Mouse (Mus musculus) frontal cortex, postnatal 14 days (tissue): ENCODE measurements around the gene Arhgap36.

Experiments
- DNase-seq, 2 experiments: peaks; one replicate each; pipeline ENCODE4 v3.0.0; 2022; ENCODE audit warnings: low spot score in 2 of 2

The Arhgap36 gene

DNA sequence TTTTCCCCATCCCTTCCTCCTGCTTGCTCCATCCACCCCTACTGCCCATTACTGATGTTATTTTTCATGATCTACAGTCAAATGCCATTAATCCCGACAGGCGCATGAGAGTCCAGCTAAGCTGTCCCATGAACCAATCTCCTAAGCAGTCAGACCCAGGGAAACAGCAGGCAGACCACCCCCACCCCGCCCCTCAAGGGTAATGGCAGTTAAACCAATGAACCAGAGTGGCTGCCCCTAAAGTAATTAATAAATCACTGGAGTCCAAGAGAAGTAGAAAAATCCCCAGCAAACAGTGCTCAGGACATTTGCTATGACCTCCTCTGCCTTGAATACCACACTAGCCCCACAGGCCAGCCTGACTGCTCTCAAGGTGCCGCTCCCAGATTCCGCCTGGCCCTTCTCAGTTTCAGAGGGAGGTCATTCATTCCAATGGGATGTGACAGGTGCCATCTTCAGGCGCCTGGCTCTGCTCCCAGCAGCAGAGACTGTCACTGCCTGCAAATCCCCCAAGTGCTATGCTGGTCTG lies at the start of gene Arhgap36:
Arhgap36 (plus strand) TSS at position 504 of the 529 bp plus-strand sequence.
- DNase-seq: no peak

DNA sequence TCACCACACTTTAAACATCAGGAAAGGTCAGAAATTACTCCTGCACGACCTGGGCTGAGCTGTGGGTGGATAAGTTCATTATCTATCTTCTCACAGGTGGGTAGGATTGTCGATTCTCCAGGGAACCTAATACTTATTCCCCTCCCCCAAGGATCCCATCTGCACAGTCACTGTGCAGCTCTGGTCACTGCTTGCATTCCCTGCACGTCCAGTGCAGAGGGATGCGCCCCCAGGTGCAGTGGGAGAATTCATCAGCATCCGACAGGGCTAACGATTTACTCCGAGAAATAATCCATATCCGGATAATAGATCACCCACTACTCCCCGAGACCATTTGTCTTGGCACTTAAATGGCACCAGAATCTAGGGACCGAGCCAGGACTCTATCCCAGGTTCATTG lies 6.0 kb upstream of the Arhgap36 start:
- no peak for DNase-seq

DNA sequence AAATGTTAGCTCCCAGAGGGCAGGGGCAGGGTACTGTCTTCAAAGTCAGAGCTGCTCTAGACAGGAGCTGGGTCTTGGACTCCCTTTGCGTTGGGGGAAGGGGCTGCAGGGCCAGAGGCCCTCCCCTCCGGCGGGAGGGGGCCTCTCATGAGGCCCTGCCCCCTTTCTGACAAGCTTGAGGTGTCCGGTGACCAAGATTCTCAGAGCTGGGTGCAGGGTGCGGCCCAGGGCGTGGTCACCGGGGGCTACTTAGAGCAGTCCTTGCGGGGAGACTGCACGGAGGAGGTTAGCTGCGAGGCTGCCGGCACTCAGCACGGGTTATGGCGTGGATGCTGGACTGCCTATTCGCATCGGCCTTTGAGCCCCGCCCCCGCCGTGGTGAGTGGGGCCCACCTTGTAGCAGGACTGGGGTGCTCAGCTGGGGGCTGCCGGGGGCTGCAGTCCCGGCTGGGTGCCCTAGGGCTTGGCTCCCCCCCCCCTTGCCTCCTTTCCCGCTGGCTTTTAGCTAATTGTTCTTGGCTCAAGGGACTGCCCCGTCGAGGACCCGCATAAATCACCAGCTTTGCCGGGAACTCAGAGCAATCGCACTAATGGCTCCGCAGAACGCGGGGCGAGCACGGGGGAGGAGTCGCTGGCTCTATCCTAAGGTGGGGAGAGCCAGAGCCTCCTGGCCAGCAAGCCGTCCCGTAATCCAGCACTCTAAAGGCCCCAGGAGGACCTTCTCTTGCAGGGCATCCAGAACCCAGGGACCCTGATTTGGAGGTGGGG lies 6.7 kb downstream of the Arhgap36 start:
- DNase-seq: no peak

DNA sequence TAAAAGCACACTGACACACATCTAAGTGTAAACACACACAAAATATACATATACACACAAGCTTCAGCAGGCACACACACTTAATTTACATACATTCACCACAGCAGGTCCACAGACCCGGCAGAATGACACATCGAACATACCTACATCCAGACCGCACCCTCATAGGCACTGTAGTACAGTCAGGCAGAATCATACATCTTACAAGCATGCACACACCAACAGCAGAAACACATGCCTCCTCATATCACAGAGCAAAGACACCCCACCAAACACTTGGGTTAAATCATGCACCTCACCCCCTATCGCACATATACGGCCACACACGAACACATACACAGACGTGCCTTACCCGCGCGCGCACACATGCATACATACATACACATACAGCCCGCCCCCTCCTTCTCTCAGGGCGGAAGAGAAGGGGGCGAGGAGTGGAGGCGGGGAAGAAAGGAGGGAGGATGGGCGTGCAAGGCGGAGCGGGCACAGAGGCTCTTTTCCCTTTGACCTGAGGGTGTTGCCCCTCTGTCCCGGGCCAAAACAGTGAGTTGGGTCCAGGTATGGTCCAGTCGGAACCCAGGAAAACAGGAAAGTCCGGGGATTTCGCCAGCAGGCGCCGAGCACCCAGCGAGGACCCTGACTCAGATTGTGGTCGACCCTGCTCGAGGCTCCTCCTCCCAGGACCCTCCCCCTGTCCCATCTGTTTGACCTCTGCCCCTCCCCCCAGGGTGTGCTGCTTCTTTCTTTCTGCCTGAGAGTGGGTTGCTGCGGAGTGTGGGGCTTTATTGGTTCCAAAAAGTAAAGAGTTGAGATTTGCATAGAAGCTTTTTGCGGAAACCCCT lies 16.4 kb downstream of the Arhgap36 start:
- no peak for DNase-seq

DNA sequence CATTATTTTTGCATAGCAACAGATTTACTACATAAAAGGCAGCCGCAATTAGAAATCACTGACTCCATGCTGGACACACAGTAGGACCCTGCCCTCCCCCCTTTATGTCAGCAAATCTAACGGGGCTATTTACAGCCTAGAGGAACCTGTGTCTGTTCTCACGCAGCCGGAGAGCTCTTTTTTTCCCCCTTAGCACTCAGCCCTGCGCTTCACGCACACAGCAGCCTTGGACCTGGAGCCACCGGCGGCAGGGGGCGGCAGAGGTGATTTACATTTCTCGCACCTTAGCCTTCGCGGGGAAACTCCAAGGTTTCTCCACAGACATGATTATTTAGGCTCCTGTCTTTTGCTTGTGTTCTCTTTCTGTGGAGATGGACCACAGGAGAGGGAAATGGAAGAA lies 17.1 kb downstream of the Arhgap36 start:
- DNase-seq: no peak

DNA sequence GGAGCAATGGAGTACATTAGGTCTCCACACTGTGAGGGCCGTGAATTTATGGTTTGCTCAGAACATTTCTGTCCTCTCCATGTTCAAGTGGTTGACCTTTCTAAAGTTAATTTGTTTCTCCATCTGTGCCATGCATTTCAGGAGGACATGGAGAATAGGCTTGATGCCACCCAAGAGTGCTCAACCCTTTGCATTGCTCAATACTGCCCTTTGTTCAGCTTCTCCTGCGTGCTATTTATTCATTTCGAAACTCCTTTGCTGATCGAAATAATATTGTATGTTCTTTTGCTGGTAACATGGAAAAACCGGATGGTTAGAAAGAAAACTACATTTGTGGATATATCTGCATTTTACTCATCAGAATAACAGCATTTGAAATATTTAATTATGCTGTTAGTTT lies 25.4 kb downstream of the Arhgap36 start:
- DNase-seq: no peak

DNA sequence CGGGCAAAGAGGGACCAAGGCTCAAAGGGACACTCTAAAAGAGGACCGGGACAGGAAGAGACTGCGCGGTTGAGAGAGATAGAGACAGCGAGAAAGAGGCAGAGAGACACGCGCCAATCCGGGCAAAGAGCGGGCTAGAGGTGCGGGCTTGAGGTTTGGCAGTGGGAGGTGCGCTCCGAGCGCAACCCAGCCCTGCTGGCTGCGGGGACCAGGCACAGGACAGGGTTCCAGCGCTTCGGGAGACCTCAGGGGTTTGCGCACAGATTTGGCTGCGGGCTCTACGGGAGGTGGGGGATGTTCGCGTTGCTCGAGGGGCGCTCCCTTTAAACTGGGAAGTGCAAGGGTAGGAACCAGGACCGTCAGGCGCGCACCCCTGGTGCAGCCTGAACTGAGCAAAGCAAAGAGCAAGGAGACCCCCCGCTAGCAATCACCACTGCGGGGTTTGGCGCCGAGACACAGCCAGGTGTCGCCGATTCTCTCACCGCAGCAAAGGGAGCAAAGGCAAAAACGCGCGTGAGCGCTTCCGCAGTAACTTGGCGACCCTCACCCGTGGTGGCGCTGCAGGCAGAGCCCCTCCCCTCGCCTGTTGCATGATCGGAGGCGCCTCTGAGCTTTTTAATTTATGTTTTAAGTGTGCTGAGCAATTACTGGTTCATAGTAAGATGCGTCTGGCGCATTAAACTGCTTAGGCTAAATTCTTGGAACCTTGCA lies 30.1 kb downstream of the Arhgap36 start:
- DNase-seq: no peak
